Mouse (Mus musculus) limb, embryonic 11.5 days (tissue): ENCODE data around the gene Mea1. TPM values are rescaled to one million over a fixed set of nuclear protein-coding genes. Genes with fewer than 3 reads are reported as not detected.
A peak's percentile ranks its signal among the peaks of the same experiment; 100 is the strongest.

Experiments used
- ATAC-seq: fragments of 200-750 bp; cut with Nextera tagmentation; 2 replicates; pipeline ENCODE4 v1.8.0; 2017; ENCODE audit warnings: low read depth; ENCODE audit not compliant: insufficient number of reproducible peaks, low FRiP score, low TSS enrichment
- DNase-seq: peaks from one replicate; pipeline ENCODE4 v3.0.0-alpha.2; 2015; ENCODE audit warnings: low spot score
- H3K27ac ChIP-seq: fragments of 300-500 bp; sonication (generic); replicated peaks from 2 replicates; pipeline ENCODE4 v1.5.1; 2014; ENCODE audit warnings: low read depth, mild to moderate bottlenecking, low read length
- H3K27me3 ChIP-seq: fragments of 300-500 bp; sonication (generic); 2 replicates; pipeline ENCODE4 v1.6.1; 2014; ENCODE audit warnings: mild to moderate bottlenecking, low read length, mixed read lengths; ENCODE audit not compliant: control insufficient read depth, insufficient read depth
- H3K36me3 ChIP-seq: fragments of 300-500 bp; sonication (generic); 2 replicates; pipeline ENCODE4 v1.6.1; 2014; ENCODE audit warnings: mild to moderate bottlenecking, low read length, moderate library complexity, mixed read lengths; ENCODE audit not compliant: control insufficient read depth, insufficient read depth
- H3K4me1 ChIP-seq: fragments of 300-500 bp; sonication (generic); 2 replicates; pipeline ENCODE4 v1.6.1; 2014; ENCODE audit warnings: low read length, mixed read lengths; ENCODE audit not compliant: control insufficient read depth, insufficient read depth
- H3K4me2 ChIP-seq: fragments of 300-500 bp; sonication (generic); 2 replicates; pipeline ENCODE4 v1.6.1; 2014; ENCODE audit warnings: low read depth, mild to moderate bottlenecking, moderate library complexity; ENCODE audit not compliant: severe bottlenecking
- H3K4me3 ChIP-seq: fragments of 300-500 bp; sonication (generic); 2 replicates; pipeline ENCODE4 v1.5.1; 2014; ENCODE audit warnings: low read depth, low read length
- H3K9ac ChIP-seq: fragments of 300-500 bp; sonication (generic); 2 replicates; pipeline ENCODE4 v1.6.1; 2014; ENCODE audit warnings: mild to moderate bottlenecking, low read length
- H3K9me3 ChIP-seq: fragments of 300-500 bp; sonication (generic); 2 replicates; pipeline ENCODE4 v1.6.1; 2016; ENCODE audit warnings: low read length; ENCODE audit not compliant: control insufficient read depth
- WGBS: fragments of 180-500 bp; shearing (Covaris S2); extraction: QIAGEN DNeasy Blood & Tissue Kit; methylation state at CpG from one replicate; pipeline ENCODE4 v1.1.7; 2014; 5-methylcytosine and 5-hydroxymethylcytosine counted together
- polyA plus RNA-seq: library from polyadenylated mRNA; unstranded; fragments of >200 nt; fragmentation: Nextera tagmentation; extraction: Ambion mirVana; gene quantifications from 2 replicates; pipeline ENCODE4 v1.2.1, GENCODE M21; 2014

Gene Mea1
- polyA plus RNA-seq, 1 experiment from 2014 or later: 160 TPM

GRCm38 (mm10) chr17:46728904-46729318, 50.3 kb downstream of the Mea1 start, which contains the start of gene Gnmt:
Gnmt (minus strand) TSS chr17:46729168.
- Histone ChIP-seq H3K9ac (no peak within 1 kb of the TSS; the same call in 1 of the 2 replicates), H3K27me3 (peaks cover 12% of the 10 kb centered on the region), H3K4me1 (0 out of 2 replicates have a peak, but pooled peaks cover 6% of the 10 kb centered on the region), H3K4me3 (no peak within 1 kb of the TSS), H3K4me2 (peak within 1 kb of the TSS; percentile 31), H3K27ac (no peak within 1 kb of the TSS), H3K36me3 (0 out of 2 replicates have a peak, but pooled peaks cover 2% of the 10 kb centered on the region), H3K9me3 (no peaks in the 10 kb centered on the region)
- WGBS: 17% methylated on average over 24 of the region's 24 CpGs
- ATAC-seq (no peak), DNase-seq (no peak)

Other genes starting within 250 kb of the Mea1 start
- 0.31 TPM in 1 of 2 replicates, not detected in the other for gene Crip3, start 249.9 kb upstream of the Mea1 start, polyA plus RNA-seq
- not detected in 2 replicates for gene Slc22a7, start 240.3 kb upstream of the Mea1 start, polyA plus RNA-seq
- 0.27 and 0.58 TPM in 2 replicates for gene Ttbk1, start 191.1 kb upstream of the Mea1 start, polyA plus RNA-seq
- gene Dnph1, start 182.1 kb upstream of the Mea1 start, polyA plus RNA-seq: 59.7 and 62.3 TPM in 2 replicates
- 3.8 and 3.9 TPM in 2 replicates for gene Cul9, start 132.4 kb upstream of the Mea1 start, polyA plus RNA-seq
- gene Srf, start 122.6 kb upstream of the Mea1 start, polyA plus RNA-seq: 8.3 and 9.8 TPM in 2 replicates
- 50.3 and 60.4 TPM in 2 replicates for gene Ptk7, start 49.3 kb upstream of the Mea1 start, polyA plus RNA-seq
- 23.8 and 25.7 TPM in 2 replicates for gene Klc4, start 32.8 kb upstream of the Mea1 start, polyA plus RNA-seq
- gene Mrpl2, start 32.6 kb upstream of the Mea1 start, polyA plus RNA-seq: 106 and 126 TPM in 2 replicates
- 34.6 and 36.3 TPM in 2 replicates for gene Cul7, start 28.5 kb upstream of the Mea1 start, polyA plus RNA-seq
- gene Rrp36, start 4.4 kb upstream of the Mea1 start, polyA plus RNA-seq: 59.8 and 61.3 TPM in 2 replicates
- gene Klhdc3, start 2.1 kb downstream of the Mea1 start, polyA plus RNA-seq: 117 and 121 TPM in 2 replicates
- 122 and 135 TPM in 2 replicates for gene Ppp2r5d, start 26.3 kb downstream of the Mea1 start, polyA plus RNA-seq
- gene Pex6, start 32.7 kb downstream of the Mea1 start, polyA plus RNA-seq: 18.1 and 18.5 TPM in 2 replicates
- 0.35 TPM in 1 of 2 replicates, not detected in the other for gene Gnmt, start 50.4 kb downstream of the Mea1 start, polyA plus RNA-seq
- 49.1 and 52.4 TPM in 2 replicates for gene Cnpy3, start 73.4 kb downstream of the Mea1 start, polyA plus RNA-seq
- gene Ptcra, start 84.9 kb downstream of the Mea1 start, polyA plus RNA-seq: 0.48 and 0.91 TPM in 2 replicates
- 41.8 and 43.4 TPM in 2 replicates for gene 2310039H08Rik, start 93.8 kb downstream of the Mea1 start, polyA plus RNA-seq
- 195 and 196 TPM in 2 replicates for gene Rpl7l1, start 103.9 kb downstream of the Mea1 start, polyA plus RNA-seq
- gene Bicral, start 179.7 kb downstream of the Mea1 start, polyA plus RNA-seq: 4.6 and 5.9 TPM in 2 replicates
- gene Tbcc, start 211.9 kb downstream of the Mea1 start, polyA plus RNA-seq: 73.0 and 73.3 TPM in 2 replicates
- gene Prph2, start 231.7 kb downstream of the Mea1 start, polyA plus RNA-seq: not detected in 2 replicates